Mouse (Mus musculus) ES-Bruce4 (cell line): ENCODE measurements at regions not wholly inside any gene's neighbourhood (a gene's known extent, or its start where the extent isn't known, plus 50 kb on each side); places are given as distances from the start of the nearest gene placed in this dataset.

ENCODE experiments used
- CTCF ChIP-seq: IDR thresholded peaks from one replicate; pipeline ENCODE4 v1.8.1; 2011; ENCODE audit warnings: low read depth, low read length
- POLR2A ChIP-seq: IDR thresholded peaks from one replicate; pipeline ENCODE4 v1.8.1; 2011; ENCODE audit warnings: low read length; ENCODE audit not compliant: insufficient read depth

- no peak for TF ChIP-seq POLR2A
- no peak for TF ChIP-seq CTCF
These were observed 906.3 kb downstream of the Diaph2 start for GRCm38 (mm10) chrX:130655815-130656214.
